Mouse (Mus musculus): ENCODE measurements around the gene Slc45a3.

Gene Slc45a3

DNA sequence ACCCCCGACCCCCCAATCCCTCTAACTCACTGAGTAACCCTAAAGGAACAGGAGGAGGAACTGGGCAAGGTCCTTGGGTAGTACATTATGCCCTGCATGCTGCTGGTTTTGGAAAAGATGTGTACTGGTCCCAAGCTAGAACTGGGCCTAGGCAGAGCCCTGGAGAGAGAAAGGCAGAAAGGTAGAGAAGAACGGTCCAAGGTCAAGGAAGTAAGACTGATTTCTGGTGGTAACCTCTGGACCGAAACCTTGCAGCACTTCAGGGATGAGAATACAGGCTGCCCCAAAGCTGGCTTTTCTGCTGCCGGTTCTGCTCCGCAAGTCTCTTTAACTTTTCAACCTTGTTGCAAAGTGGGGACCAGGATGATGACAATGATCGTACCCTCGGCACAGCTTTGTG lies 1.8 kb downstream of the Slc45a3 start:
- no peak for DNase-seq (ENCODE audit: low spot score in 2 of 2)

DNA sequence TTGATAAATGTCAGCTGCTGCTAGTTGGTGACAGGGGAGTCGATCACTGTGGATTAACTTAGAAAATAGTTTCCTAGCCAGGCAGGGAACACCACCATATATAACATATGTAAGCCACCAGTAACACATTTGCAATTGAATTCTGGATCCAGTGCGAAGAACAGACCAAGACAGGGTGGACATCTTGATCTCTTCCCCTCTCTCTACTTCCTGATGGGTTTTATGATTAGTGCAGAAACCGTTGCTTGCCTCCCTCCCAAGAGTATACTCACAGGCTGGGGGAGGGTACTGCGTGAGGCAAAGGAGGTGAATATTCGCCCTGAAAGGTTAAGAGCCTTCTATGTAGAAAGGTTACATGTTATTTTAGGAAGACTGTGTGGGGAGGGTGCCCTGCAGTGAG lies 3.1 kb downstream of the Slc45a3 start:
- no peak for DNase-seq (ENCODE audit: low spot score in 2 of 2)

- no peak for DNase-seq (ENCODE audit: low spot score in 2 of 2)
Measured at GRCm38 (mm10) chr1:131967336-131967735, 4.6 kb downstream of the Slc45a3 start.

DNA sequence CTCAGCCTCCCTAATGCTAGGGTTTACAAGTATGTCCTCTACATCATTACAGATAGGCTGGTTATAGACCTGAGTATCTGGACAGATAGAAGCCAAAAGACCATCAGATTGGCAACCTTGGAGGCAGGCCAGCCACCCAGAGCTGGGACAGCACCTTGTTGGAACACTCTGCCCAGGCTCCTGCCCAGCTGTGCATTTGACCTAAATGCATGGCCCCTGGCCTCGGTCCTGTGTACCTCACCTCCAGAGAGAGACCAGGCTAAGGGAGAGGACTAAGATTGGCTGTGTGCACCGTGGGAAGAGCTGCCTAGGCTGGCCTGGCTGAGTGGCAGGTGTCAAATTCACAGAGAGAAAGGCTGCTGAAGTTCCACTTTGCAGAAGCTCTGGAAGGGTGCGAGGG lies 5.8 kb downstream of the Slc45a3 start:
- DNase-seq (ENCODE audit: low spot score in 2 of 2): no peak

GRCm38 (mm10) chr1:131968983-131969382 lies 6.2 kb downstream of the Slc45a3 start:
- DNase-seq (ENCODE audit: low spot score in 2 of 2): no peak

GRCm38 (mm10) chr1:131969825-131970224 lies 7.1 kb downstream of the Slc45a3 start:
- DNase-seq (ENCODE audit: low spot score in 2 of 2): no peak

DNA sequence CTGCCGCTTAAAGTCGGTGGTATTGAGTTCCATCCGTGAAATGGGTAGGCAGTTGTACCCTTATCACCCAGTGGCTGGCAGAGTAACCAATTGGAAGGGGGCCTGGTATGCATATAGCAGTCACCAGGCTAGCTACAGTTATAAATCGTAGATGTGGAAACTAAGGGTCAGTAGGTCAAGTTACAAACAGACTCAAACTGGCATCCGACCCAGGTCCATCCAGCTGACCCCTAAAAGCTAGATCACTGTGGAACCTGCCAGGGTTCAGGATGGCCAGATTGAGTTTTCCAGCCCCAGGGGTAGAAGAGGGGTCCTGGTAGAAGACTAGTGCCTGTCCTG lies 7.5 kb downstream of the Slc45a3 start:
- no peak for DNase-seq (ENCODE audit: low spot score in 2 of 2)

GRCm38 (mm10) chr1:131970661-131971520 lies 8.1 kb downstream of the Slc45a3 start:
- no peak for DNase-seq (ENCODE audit: low spot score in 2 of 2)

- DNase-seq (ENCODE audit: low spot score in 2 of 2): no peak
Measured at GRCm38 (mm10) chr1:131971771-131972497, 9.2 kb downstream of the Slc45a3 start.

- no peak for DNase-seq (ENCODE audit: low spot score in 2 of 2)
Measured at GRCm38 (mm10) chr1:131972498-131973334, 9.9 kb downstream of the Slc45a3 start.

DNA sequence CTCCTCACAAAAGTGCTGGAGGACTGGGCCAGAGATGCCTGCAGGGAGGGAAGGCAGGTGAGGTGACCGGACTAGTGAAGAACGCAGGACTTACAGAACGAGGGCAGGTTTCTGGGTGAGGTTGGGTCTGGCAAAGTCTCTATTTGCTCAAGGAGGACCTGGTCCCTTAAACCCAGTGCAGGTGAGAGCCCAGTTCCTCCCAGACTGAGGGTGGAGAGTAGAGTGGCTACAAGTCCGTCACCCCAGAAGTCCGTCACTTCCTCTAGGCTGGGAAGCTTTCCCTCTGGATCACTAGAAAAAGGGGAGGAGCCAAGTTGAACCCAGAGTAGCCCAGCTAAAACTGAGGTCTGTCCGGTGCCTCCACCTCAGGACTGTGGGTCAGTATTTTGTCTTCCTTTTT lies 11.2 kb downstream of the Slc45a3 start:
- no peak for DNase-seq (ENCODE audit: low spot score in 2 of 2)

DNA sequence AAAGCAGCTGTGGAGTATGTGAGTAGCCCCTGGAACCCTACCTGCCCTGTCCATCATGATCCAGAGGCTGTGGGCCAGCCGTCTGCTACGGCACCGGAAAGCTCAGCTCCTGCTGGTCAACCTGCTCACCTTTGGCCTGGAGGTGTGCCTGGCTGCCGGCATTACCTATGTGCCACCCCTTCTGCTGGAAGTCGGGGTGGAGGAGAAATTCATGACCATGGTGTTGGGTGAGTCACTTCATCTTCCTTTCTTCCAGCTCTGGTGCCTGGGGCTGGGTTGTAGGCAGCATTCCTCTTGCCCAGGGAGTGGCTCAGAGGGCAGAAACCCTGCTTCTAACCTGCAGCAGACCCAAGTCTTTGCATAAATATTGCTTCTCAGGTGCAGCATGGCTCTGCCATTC lies 14.1 kb downstream of the Slc45a3 start:
- no peak for DNase-seq (ENCODE audit: low spot score in 2 of 2)

- no peak for DNase-seq (ENCODE audit: low spot score in 2 of 2)
Measured at GRCm38 (mm10) chr1:131980471-131980870, 17.7 kb downstream of the Slc45a3 start.

GRCm38 (mm10) chr1:131981378-131982013 lies 18.7 kb downstream of the Slc45a3 start:
- DNase-seq (ENCODE audit: low spot score in 2 of 2): peak; percentile 64 to 83

- DNase-seq (ENCODE audit: low spot score in 2 of 2): peak; percentile 76 to 87
Measured at GRCm38 (mm10) chr1:131982907-131983306, 20.1 kb downstream of the Slc45a3 start.

DNA sequence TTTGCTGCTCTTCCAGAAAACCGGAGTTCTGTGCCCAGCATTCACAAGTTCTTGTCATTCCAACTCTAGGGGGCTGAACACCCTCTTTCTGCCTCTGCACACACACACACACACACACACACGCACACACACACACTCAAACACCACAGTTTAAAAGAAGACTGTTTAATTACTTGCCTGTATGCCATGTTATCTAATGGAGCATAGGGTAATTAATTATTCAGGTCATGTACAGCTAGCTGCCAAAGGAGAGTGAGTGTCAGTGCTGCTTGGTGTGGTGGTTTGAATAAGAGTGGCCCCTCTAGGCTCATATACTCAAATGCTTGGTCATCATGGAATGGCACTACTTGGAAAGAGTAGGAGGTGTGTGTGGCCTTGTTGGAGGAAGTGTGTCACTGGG lies 21.0 kb downstream of the Slc45a3 start:
- DNase-seq (ENCODE audit: low spot score in 2 of 2): no peak

DNA sequence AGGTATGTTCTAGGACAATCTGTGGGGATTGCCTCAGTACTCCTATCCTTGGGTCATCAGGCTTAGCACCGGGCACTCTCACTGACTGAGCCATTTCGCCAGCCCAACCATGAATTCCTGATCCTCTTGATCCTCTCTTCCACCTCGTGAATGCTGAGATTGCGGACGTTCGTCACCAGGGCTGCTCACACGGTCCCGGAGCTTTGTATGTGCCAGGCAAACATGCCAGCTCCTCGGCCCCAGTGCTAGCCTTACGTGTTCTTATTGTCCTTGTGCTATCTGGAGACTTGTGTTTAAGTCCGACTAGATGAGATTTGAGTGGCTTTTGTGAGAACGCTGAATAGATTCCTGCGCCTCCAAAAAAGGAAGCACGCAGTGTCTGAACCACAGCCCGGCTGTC lies 24.7 kb downstream of the Slc45a3 start:
- DNase-seq (ENCODE audit: low spot score in 2 of 2): no peak

DNA sequence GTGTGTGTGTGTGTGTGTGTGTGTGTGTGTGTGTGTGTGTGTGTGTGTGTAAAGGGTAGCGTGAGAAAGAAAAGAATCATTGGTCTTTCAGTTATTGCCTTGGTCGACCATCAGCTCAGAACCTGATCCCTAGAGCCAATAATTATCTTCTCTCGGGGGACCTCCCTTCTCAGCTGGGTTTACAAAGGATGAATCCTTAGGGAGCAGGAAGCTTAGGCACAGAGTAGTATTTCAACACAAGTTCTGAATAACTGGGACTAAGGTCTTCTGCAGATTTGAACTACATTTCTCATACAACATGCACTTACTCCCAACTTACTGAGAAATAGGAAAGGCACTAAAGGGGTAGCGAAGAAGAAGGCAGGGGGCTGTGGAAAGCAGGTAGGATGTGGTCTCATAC lies 26.7 kb downstream of the Slc45a3 start:
- DNase-seq (ENCODE audit: low spot score in 2 of 2): no peak

- DNase-seq (ENCODE audit: low spot score in 2 of 2): no peak
Measured at GRCm38 (mm10) chr1:131990083-131990760, 27.5 kb downstream of the Slc45a3 start.

GRCm38 (mm10) chr1:131992561-131993001 lies 29.8 kb downstream of the Slc45a3 start:
- DNase-seq (ENCODE audit: low spot score in 2 of 2): no peak
